Mouse (Mus musculus): Measurements from ENCODE around the gene Loxl3.

Gene Loxl3

DNA sequence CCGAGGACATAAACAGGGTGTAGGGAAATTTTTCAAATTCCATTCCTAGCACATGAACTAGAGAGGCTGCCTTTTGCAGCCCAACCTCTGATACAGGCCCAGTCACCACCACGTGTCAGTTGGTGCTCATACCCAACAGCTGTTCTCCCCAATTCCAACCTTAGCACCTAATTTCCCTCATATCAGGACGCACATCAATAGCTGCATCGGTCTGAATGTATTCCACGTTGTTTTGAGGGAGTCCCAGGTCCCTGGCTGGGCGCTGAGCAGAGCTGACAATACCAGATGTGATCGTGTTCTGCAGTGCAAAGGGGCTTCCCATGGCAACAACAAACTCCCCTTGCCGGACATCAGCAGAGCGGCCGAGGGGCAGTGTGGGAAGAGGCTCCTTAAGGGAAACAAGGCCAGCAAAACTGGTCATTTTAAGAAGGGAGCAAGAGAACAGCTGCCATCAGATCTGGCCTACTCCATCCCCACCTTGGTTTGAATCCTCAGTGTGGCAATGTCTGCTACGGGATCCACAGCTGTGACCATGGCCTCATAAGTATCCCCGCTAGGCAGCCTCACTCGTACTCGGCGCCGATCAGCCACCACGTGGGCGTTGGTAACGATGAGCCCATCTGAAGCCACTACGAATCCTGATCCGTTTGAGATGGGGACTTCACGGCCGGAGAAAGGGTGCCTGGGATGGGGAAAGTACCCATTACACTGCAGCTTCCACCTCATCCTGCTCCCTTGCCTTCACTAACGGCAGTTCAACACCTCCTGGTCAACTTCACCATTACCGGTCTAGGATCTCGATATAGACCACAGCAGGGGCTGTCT lies 19.4 kb downstream of the Loxl3 start:
- no peak for DNase-seq (ENCODE audit: low read depth)

DNA sequence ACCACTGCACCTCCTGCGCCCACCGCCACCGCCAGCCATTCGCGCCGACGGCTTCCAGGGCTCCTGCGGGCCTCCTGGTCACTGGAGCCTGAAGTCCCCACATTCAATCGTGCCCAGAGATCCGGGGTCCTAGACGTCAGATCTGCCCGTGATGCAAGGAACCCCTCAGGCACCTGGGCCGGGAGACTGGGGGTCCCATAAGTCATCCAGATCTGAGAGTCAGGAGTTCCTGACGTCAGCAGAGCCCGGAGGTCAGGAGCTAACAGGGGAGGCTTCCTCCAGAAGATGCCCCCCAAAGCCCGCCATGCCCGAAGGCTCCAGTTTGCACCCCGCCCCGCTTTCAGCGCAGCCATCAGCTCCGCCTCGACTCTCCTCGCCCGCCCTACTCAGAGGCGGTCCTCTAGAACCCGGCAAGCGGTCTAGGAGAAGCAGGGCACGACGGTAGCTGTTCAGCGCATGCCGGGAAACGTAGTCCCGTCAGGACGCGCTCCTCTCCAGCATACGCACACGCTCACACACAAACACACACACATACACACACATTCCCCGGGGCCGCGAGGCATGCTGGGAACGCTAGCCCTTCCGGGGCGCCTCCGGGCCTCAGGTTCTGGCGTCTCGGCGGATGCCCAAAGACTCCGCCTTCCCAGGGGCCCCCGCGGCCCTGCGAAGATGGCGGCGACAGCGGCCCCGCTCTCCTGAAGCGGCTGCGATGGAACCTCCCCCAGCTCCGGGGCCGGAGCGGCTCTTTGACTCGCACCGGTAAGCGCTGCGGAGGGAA lies 20.3 kb downstream of the Loxl3 start, which contains the start of gene Aup1:
Gene Aup1 (plus strand): TSS at position 448 of the 778 bp plus-strand sequence.
- DNase-seq (ENCODE audit: low read depth), result peak; percentile 94

DNA sequence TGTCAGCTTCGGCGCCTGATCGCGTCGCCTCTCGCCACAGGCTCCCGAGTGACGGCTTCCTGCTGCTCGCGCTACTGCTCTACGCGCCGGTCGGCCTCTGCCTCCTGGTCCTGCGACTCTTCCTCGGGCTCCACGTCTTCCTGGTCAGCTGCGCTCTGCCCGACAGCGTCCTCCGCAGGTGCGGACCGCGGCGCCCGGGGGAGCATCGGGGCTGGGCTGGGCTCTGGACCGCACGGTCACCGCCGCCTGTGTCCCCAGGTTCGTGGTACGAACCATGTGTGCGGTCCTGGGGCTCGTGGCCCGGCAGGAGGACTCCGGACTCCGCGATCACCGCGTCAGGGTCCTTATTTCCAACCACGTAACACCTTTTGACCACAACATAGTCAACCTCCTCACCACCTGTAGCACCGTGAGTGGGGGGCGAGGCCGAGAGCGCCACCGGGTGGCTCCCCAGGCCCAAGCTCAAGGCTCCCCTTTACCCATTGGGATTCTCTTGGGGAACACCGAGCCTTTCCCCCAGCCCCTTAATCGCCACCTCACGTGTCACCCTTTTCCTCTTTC lies 21.0 kb downstream of the Loxl3 start, which contains the start of gene Htra2:
Gene Htra2 (minus strand): TSS at position 403 of the 561 bp plus-strand sequence.
- no peak for DNase-seq (ENCODE audit: low read depth)

DNA sequence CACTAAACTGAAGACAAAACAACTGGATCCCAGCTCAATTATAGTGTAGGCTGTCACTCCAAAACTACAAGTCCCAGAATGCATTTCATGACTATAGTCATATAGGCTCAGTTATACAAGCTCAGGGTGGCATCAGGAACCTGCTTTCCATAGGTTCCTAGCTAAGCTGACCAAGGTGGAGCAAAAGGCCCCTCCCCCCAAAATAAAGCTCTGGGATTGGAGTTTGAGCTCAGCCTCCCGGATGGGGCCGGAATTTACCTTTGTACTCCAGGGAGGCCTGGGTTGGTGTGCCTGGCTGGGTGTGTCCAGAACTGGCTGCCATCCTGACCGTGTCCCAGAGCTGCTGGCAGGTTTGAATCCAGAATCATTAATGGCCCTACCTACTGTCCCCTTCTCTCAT lies 23.8 kb downstream of the Loxl3 start, which contains the start of gene Dqx1:
Gene Dqx1 (plus strand): TSS at position 55 of the 400 bp plus-strand sequence.
- no peak for DNase-seq (ENCODE audit: low read depth)

DNA sequence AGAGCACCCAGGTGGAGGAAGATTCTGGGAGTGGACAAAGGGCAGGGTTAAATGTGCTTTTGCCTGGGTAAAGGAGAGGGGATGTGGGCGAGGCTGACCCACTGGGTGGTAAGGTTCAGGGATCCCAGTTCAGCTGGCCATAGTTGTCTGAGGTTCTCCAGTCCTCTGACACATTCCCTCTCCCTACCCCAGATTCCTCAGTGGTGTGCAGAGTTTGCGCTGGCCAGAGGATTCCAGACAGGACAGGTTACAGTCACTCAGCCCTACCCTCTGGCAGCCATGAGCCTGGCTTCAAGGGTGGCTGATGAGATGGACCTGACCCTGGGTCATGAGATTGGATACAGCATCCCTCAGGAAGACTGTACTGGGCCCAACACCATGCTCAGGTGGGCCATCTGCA lies 24.8 kb downstream of the Loxl3 start:
- no peak for DNase-seq (ENCODE audit: low read depth)

DNA sequence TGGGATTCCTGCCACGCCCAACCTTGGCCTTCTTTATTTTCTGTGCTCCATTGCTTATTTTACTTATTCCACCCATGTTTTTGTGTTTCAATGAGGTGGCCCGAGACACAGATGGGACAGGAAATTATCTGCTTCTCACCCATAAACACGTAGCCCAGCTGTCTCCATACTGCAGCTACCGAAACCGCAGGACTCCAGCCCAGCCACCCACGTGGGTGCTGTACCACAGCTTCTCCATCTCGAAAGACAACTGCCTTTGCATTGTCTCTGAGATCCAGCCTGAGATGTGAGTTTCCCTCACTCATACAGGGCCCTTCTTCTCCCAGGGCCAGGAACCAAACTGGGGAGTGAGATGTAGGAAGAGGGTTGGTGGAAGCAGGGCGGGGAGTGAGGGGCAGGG lies 32.0 kb downstream of the Loxl3 start:
- no peak for DNase-seq (ENCODE audit: low read depth)

GRCm38 (mm10) chr6:83066441-83066840 lies 32.5 kb downstream of the Loxl3 start:
- DNase-seq (ENCODE audit: low read depth), result no peak

DNA sequence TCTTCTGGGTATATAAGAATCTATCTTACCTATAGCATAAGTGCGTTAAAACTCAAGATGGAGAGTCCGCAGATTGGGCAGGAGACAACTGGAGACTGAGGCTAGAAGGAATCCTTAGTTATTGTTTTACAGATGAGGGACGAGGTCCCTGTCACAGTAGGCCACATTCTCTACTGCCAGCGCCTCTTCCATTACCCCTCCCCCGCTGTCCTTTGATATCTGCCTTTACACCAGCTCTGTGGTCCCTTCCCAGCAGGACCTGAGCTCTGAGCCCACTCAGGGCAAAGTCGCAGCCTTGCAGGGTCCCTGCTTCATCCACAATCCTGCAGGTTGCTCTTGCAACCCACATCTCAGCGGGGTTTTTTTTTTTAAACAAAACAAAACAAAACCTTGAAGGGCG lies 34.2 kb downstream of the Loxl3 start:
- no peak for DNase-seq (ENCODE audit: low read depth)

GRCm38 (mm10) chr6:83068706-83069487 lies 34.9 kb downstream of the Loxl3 start:
- no peak for DNase-seq (ENCODE audit: low read depth)

GRCm38 (mm10) chr6:83069488-83070246 lies 35.7 kb downstream of the Loxl3 start:
- no peak for DNase-seq (ENCODE audit: low read depth)

DNA sequence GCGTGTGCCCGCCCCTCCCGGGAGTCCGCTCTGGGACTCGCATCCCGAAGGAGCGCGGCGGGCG lies 36.1 kb downstream of the Loxl3 start, which contains the start of gene Tlx2:
Gene Tlx2 (minus strand): TSS at position 47 of the 64 bp plus-strand sequence.
- DNase-seq (ENCODE audit: low read depth), result no peak

- no peak for DNase-seq (ENCODE audit: low read depth)
Measured at GRCm38 (mm10) chr6:83070311-83071219, 36.6 kb downstream of the Loxl3 start.

DNA sequence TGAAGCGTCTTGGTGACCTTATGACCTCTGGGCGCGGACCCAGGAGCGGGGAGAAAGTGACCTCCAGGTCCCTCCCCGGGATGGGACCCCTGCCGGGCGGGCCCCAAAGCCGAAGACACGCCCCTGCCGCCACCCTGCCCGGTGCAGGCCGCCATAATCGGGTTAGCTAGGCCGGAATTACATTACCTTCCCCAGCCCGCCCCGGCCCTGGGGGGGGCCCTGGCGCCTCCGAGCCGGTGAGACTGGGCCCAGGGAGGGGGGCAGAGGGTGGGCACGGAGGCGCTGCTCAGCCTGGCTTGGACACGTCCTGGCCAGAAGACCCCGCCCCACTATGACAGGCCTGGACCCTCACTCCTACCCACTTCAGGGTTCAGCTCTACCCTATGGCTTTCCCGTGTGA lies 37.2 kb downstream of the Loxl3 start:
- DNase-seq (ENCODE audit: low read depth), result no peak

- no peak for DNase-seq (ENCODE audit: low read depth)
Measured at GRCm38 (mm10) chr6:83074979-83075378, 41.0 kb downstream of the Loxl3 start.

DNA sequence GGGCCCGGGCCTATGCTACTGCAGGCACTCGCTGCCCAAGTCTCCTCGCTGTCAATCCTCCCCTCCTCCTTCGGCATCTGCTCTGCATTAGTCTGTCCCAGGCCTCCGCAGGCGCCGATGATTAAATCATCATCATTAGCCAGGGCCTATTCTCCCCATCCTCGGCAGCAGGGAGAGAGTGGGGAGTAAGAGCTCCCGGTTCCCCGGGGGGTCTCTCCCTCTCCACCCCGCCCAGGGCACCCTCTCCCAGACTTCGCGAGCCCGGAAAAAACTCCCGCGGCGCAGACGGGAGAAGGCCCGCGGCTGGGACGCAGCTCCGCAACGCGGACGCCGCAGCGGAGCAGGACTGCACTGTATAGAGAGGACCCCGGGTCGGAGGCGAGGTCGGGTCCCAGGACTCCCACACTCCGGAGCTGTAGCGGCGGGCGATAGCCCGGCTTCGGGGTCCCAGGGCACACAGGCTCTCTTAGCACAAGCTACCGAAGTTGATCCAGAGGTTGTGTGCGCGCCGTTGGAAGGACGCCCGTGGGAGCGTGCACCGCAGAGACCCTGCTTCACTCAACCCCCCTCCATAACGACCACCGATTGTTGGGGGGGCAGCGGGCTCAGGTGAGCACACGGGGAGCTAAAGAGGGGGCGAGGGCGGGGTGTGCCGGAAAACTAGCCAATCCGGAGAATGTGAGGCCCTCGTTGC lies 43.8 kb downstream of the Loxl3 start, which contains the start of gene Pcgf1:
Gene Pcgf1 (plus strand): TSS at position 240 of the 694 bp plus-strand sequence.
- peak; percentile 98 for DNase-seq (ENCODE audit: low read depth)

- DNase-seq (ENCODE audit: low read depth), result peak; percentile 83
Measured at GRCm38 (mm10) chr6:83078324-83078858, 44.4 kb downstream of the Loxl3 start.

- DNase-seq (ENCODE audit: low read depth), result no peak
Measured at GRCm38 (mm10) chr6:83080210-83080609, 46.2 kb downstream of the Loxl3 start.

DNA sequence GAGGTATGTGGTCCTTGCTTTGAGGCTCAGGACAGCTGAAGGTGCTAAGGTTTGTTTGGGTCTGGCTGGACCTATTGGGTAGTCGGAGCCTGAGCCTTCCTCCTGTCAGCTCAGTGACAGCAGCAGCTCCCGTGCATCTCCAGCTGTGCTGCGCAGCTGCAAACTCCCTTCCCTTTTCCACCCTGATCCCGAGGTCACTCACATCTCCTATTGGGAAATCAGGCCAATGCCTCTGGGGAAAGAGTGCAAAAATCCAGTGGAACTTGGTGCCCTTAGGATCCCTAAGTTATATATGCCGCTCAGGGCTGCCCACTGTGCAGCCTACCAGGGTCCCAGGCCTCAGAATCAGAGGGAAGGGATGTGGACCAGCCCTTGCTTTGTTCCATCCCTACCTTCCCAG lies 49.5 kb downstream of the Loxl3 start:
- no peak for DNase-seq (ENCODE audit: low read depth)

GRCm38 (mm10) chr6:83084477-83084876 lies 50.5 kb downstream of the Loxl3 start:
- no peak for DNase-seq (ENCODE audit: low read depth)

Measured in c-Kit-positive CD71-negative TER-119-negative erythroid progenitor cells, embryonic 14.5 days (primary cell).